Mouse (Mus musculus) naive thymus-derived CD4-positive, alpha-beta T cell, adult 2 months (primary cell): ENCODE results near the gene Nr2c1.

Source experiments
- DNase-seq: peaks from one replicate; pipeline ENCODE4 v3.0.0-alpha.2; 2011; ENCODE audit warnings: low read depth

Gene Nr2c1

GRCm38 (mm10) chr10:94140227-94140931 lies 7.4 kb upstream of the Nr2c1 start:
- DNase-seq, result no peak

- no peak for DNase-seq
These were observed 5.4 kb upstream of the Nr2c1 start for GRCm38 (mm10) chr10:94142427-94142826.

- no peak for DNase-seq
These were observed 3.2 kb upstream of the Nr2c1 start for GRCm38 (mm10) chr10:94144581-94144980.

GRCm38 (mm10) chr10:94147391-94147755 lies 450 bp upstream of the Nr2c1 start:
- DNase-seq, result no peak

- DNase-seq, result no peak
These were observed 3.7 kb downstream of the Nr2c1 start for GRCm38 (mm10) chr10:94151488-94151887.

- no peak for DNase-seq
These were observed 6.0 kb downstream of the Nr2c1 start for GRCm38 (mm10) chr10:94153841-94154240.

GRCm38 (mm10) chr10:94158962-94159361 lies 11.1 kb downstream of the Nr2c1 start:
- no peak for DNase-seq

GRCm38 (mm10) chr10:94159406-94159805 lies 11.6 kb downstream of the Nr2c1 start:
- DNase-seq, result no peak

- DNase-seq, result no peak
These were observed 13.4 kb downstream of the Nr2c1 start for GRCm38 (mm10) chr10:94161051-94161765.

- no peak for DNase-seq
These were observed 14.2 kb downstream of the Nr2c1 start for GRCm38 (mm10) chr10:94162031-94162430.

- no peak for DNase-seq
These were observed 16.5 kb downstream of the Nr2c1 start for GRCm38 (mm10) chr10:94164104-94164845.

- DNase-seq, result no peak
These were observed 17.6 kb downstream of the Nr2c1 start for GRCm38 (mm10) chr10:94165426-94165825.

GRCm38 (mm10) chr10:94167051-94167750 lies 19.4 kb downstream of the Nr2c1 start:
- no peak for DNase-seq

- DNase-seq, result no peak
These were observed 23.8 kb downstream of the Nr2c1 start for GRCm38 (mm10) chr10:94171440-94172130.

GRCm38 (mm10) chr10:94172137-94172536 lies 24.3 kb downstream of the Nr2c1 start:
- no peak for DNase-seq

GRCm38 (mm10) chr10:94172706-94173105 lies 24.9 kb downstream of the Nr2c1 start:
- no peak for DNase-seq

- DNase-seq, result no peak
These were observed 26.8 kb downstream of the Nr2c1 start for GRCm38 (mm10) chr10:94174652-94175051.

- no peak for DNase-seq
These were observed 35.4 kb downstream of the Nr2c1 start for GRCm38 (mm10) chr10:94183199-94183598.

GRCm38 (mm10) chr10:94198482-94199405 lies 50.9 kb downstream of the Nr2c1 start, which contains the start of gene Ndufa12:
Gene Ndufa12, plus strand, starts transcription at chr10:94198720.
- peak; percentile 95 for DNase-seq

- DNase-seq, result no peak
These were observed 57.1 kb downstream of the Nr2c1 start for GRCm38 (mm10) chr10:94204973-94205372.
